Mouse (Mus musculus): ENCODE data around the gene Pdia4.
"Not testable (repeated sequence)": the region's sequence is repeated elsewhere in the genome, so short reads cannot be mapped to it uniquely, and the experiment has no call there.

Gene Pdia4

DNA sequence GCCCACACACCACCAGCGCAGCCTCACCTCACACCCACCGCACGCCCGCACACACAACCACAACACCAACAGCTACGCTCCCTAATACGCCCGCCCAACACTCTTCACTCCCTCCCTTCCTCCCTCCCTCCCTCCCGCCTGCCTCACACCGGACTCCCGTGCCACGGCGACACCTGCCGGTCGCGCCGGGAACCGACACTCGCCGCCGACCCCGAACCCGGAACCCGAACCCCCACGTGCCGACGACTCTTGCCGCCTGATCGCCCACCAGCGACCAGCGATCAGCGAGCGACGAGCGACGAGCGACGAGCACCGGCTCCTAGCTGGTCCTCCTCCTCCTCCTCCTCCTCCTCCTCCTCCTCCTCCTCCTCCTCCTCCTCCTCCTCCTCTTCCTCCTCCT, 55.4 kb downstream of the Pdia4 start:
- DNase-seq = peak; percentile 12

GRCm38 (mm10) chr6:47757429-47757828, 55.8 kb downstream of the Pdia4 start:
- not testable (repeated sequence) for DNase-seq

GRCm38 (mm10) chr6:47753144-47753543, 60.1 kb downstream of the Pdia4 start:
- DNase-seq = not testable (repeated sequence)

DNA sequence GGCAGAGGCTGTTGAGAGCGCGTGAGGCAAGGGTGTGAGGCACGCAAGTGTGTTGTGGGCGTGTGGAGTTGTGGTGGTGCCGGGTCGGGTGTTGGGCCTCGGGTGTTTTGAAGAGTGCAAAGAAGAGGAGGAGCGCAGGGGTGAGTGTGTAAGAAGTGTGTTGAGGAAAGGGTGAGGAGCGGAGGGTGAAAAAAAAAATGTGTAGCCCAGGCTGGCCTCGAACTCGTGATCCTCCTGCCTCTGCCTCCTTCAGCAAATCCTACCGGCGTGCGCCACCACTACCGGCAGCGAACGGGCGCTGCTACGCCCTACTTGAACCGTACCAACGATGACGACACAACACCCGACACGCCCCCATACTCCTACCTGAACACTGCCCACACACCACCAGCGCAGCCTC, 64.9 kb downstream of the Pdia4 start:
- DNase-seq = peak; percentile 83

GRCm38 (mm10) chr6:47747886-47748285, 65.3 kb downstream of the Pdia4 start:
- DNase-seq = not testable (repeated sequence)
